Mouse (Mus musculus): ENCODE measurements around the gene Slc25a5.

GRCm38 (mm10) chrX:36760946-36761635 lies 34.4 kb upstream of the Slc25a5 start:
- TF ChIP-seq CTCF (IDR thresholded peaks at IDR 0.05; ENCODE audit: low read depth) (peak; percentile 85), EP300 (IDR thresholded peaks at IDR 0.05; ENCODE audit: low read depth) (no peak)
